Mouse (Mus musculus): Measurements from ENCODE around the gene Ptprc. TPM values are rescaled to one million over a fixed set of nuclear protein-coding genes. Genes with fewer than 3 reads are reported as not detected.

Gene Ptprc
- polyA plus RNA-seq, 1 experiment from 2014 or later = 7.4 TPM

GRCm38 (mm10) chr1:138173669-138174068 lies 1.8 kb downstream of the Ptprc start:
- Histone ChIP-seq H3K4me1 (no peaks in the 10 kb centered on the region), H3K4me3 (no peak overlapping the region), H3K9me3 (no peaks in the 10 kb centered on the region), H3K27ac (no peak overlapping the region), H3K9ac (no peak overlapping the region), H3K36me3 (no peaks in the 10 kb centered on the region), H3K4me2 (no peak overlapping the region), H3K27me3 (no peaks in the 10 kb centered on the region)
- WGBS = 75% methylated on average over 6 of the region's 6 CpGs
- ATAC-seq (ENCODE audit: borderline replicate concordance, extremely low read depth, low FRiP score, low TSS enrichment) = no peak

- Histone ChIP-seq H3K27ac (no peak overlapping the region), H3K4me3 (no peak overlapping the region), H3K27me3 (no peaks in the 10 kb centered on the region), H3K9me3 (no peaks in the 10 kb centered on the region), H3K4me2 (no peak overlapping the region), H3K9ac (no peak overlapping the region), H3K36me3 (no peaks in the 10 kb centered on the region), H3K4me1 (no peaks in the 10 kb centered on the region)
- 59% methylated on average over 3 of the region's 3 CpGs for WGBS
- no peak for ATAC-seq (ENCODE audit: borderline replicate concordance, extremely low read depth, low FRiP score, low TSS enrichment)
Observed at GRCm38 (mm10) chr1:138172547-138172946, 3.0 kb downstream of the Ptprc start.

- ATAC-seq (ENCODE audit: borderline replicate concordance, extremely low read depth, low FRiP score, low TSS enrichment) = no peak
- Histone ChIP-seq H3K27me3 (no peaks in the 10 kb centered on the region), H3K9ac (no peak overlapping the region), H3K36me3 (no peaks in the 10 kb centered on the region), H3K4me3 (no peak overlapping the region), H3K9me3 (no peaks in the 10 kb centered on the region), H3K4me2 (no peak overlapping the region), H3K4me1 (no peaks in the 10 kb centered on the region), H3K27ac (no peak overlapping the region)
- WGBS = 74% methylated on average over 4 of the region's 4 CpGs
Observed at GRCm38 (mm10) chr1:138172096-138172495, 3.4 kb downstream of the Ptprc start.

- Histone ChIP-seq H3K4me1 (no peaks in the 10 kb centered on the region), H3K9ac (no peak overlapping the region), H3K4me2 (no peak overlapping the region), H3K27me3 (no peaks in the 10 kb centered on the region), H3K36me3 (no peaks in the 10 kb centered on the region), H3K9me3 (no peaks in the 10 kb centered on the region), H3K27ac (no peak overlapping the region), H3K4me3 (no peak overlapping the region)
- 59% methylated on average over 5 of the region's 5 CpGs for WGBS
- no peak for ATAC-seq (ENCODE audit: borderline replicate concordance, extremely low read depth, low FRiP score, low TSS enrichment)
Observed at GRCm38 (mm10) chr1:138166233-138166771, 9.2 kb downstream of the Ptprc start.

- H3K27me3 ChIP-seq = no peaks in the 10 kb centered on the region
- H3K4me1 ChIP-seq = no peaks in the 10 kb centered on the region
- no peak overlapping the region for H3K4me2 ChIP-seq
- 77% methylated on average over 8 of the region's 8 CpGs for WGBS
- ATAC-seq (ENCODE audit: borderline replicate concordance, extremely low read depth, low FRiP score, low TSS enrichment) = no peak
- H3K9ac ChIP-seq = no peak overlapping the region
- no peak overlapping the region for H3K27ac ChIP-seq
- no peaks in the 10 kb centered on the region for H3K36me3 ChIP-seq
- no peaks in the 10 kb centered on the region for H3K9me3 ChIP-seq
- no peak overlapping the region for H3K4me3 ChIP-seq
Observed at GRCm38 (mm10) chr1:138162638-138163037, 12.9 kb downstream of the Ptprc start.

- no peaks in the 10 kb centered on the region for H3K4me1 ChIP-seq
- no peaks in the 10 kb centered on the region for H3K27me3 ChIP-seq
- H3K9me3 ChIP-seq = no peaks in the 10 kb centered on the region
- H3K4me2 ChIP-seq = no peak overlapping the region
- no peak overlapping the region for H3K9ac ChIP-seq
- no peaks in the 10 kb centered on the region for H3K36me3 ChIP-seq
- ATAC-seq (ENCODE audit: borderline replicate concordance, extremely low read depth, low FRiP score, low TSS enrichment) = no peak
- no peak overlapping the region for H3K27ac ChIP-seq
- 88% methylated on average over 2 of the region's 2 CpGs for WGBS
- no peak overlapping the region for H3K4me3 ChIP-seq
Observed at GRCm38 (mm10) chr1:138158921-138159320, 16.6 kb downstream of the Ptprc start.

GRCm38 (mm10) chr1:138158236-138158635 lies 17.3 kb downstream of the Ptprc start:
- Histone ChIP-seq H3K4me1 (no peaks in the 10 kb centered on the region), H3K9ac (no peak overlapping the region), H3K4me2 (no peak overlapping the region), H3K9me3 (no peaks in the 10 kb centered on the region), H3K4me3 (no peak overlapping the region), H3K27ac (no peak overlapping the region), H3K27me3 (no peaks in the 10 kb centered on the region), H3K36me3 (no peaks in the 10 kb centered on the region)
- ATAC-seq (ENCODE audit: borderline replicate concordance, extremely low read depth, low FRiP score, low TSS enrichment) = no peak
- 78% methylated on average over 3 of the region's 3 CpGs for whole genome bisulfite sequencing

- WGBS = 58% methylated on average over 2 of the region's 2 CpGs
- Histone ChIP-seq H3K4me3 (no peak overlapping the region), H3K27ac (no peak overlapping the region), H3K4me2 (no peak overlapping the region), H3K9ac (no peak overlapping the region), H3K27me3 (no peaks in the 10 kb centered on the region), H3K9me3 (no peaks in the 10 kb centered on the region), H3K36me3 (no peaks in the 10 kb centered on the region), H3K4me1 (no peaks in the 10 kb centered on the region)
- no peak for ATAC-seq (ENCODE audit: borderline replicate concordance, extremely low read depth, low FRiP score, low TSS enrichment)
Observed at GRCm38 (mm10) chr1:138157709-138158108, 17.8 kb downstream of the Ptprc start.

- H3K27ac ChIP-seq = no peak overlapping the region
- H3K27me3 ChIP-seq = no peaks in the 10 kb centered on the region
- ATAC-seq (ENCODE audit: borderline replicate concordance, extremely low read depth, low FRiP score, low TSS enrichment) = no peak
- H3K36me3 ChIP-seq = no peaks in the 10 kb centered on the region
- H3K9ac ChIP-seq = no peak overlapping the region
- H3K4me3 ChIP-seq = no peak overlapping the region
- no peak overlapping the region for H3K4me2 ChIP-seq
- H3K4me1 ChIP-seq = no peaks in the 10 kb centered on the region
- H3K9me3 ChIP-seq = no peaks in the 10 kb centered on the region
- 73% methylated on average over 3 of the region's 3 CpGs for WGBS
Observed at GRCm38 (mm10) chr1:138157008-138157407, 18.5 kb downstream of the Ptprc start.

GRCm38 (mm10) chr1:138154185-138154785 lies 21.2 kb downstream of the Ptprc start:
- Histone ChIP-seq H3K9me3 (no peaks in the 10 kb centered on the region), H3K9ac (no peak overlapping the region), H3K27ac (no peak overlapping the region), H3K36me3 (no peaks in the 10 kb centered on the region), H3K4me2 (no peak overlapping the region), H3K27me3 (no peaks in the 10 kb centered on the region), H3K4me1 (no peaks in the 10 kb centered on the region), H3K4me3 (no peak overlapping the region)
- no peak for ATAC-seq (ENCODE audit: borderline replicate concordance, extremely low read depth, low FRiP score, low TSS enrichment)
- 57% methylated on average over 1 of the region's 1 CpGs for WGBS

GRCm38 (mm10) chr1:138153126-138153525 lies 22.4 kb downstream of the Ptprc start:
- Histone ChIP-seq H3K27me3 (no peaks in the 10 kb centered on the region), H3K4me3 (no peak overlapping the region), H3K4me1 (no peaks in the 10 kb centered on the region), H3K4me2 (no peak overlapping the region), H3K9me3 (no peaks in the 10 kb centered on the region), H3K36me3 (no peaks in the 10 kb centered on the region), H3K9ac (no peak overlapping the region), H3K27ac (no peak overlapping the region)
- peak; percentile 46; the same call in 1 of the 2 replicates for ATAC-seq (ENCODE audit: borderline replicate concordance, extremely low read depth, low FRiP score, low TSS enrichment)
- 46% methylated on average over 4 of the region's 4 CpGs for WGBS

GRCm38 (mm10) chr1:138148844-138149243 lies 26.7 kb downstream of the Ptprc start:
- H3K4me2 ChIP-seq = no peak overlapping the region
- no peak overlapping the region for H3K4me3 ChIP-seq
- H3K36me3 ChIP-seq = no peaks in the 10 kb centered on the region
- no peaks in the 10 kb centered on the region for H3K4me1 ChIP-seq
- no peaks in the 10 kb centered on the region for H3K9me3 ChIP-seq
- H3K27me3 ChIP-seq = no peaks in the 10 kb centered on the region
- 57% methylated on average over 4 of the region's 4 CpGs for WGBS
- H3K9ac ChIP-seq = no peak overlapping the region
- no peak for ATAC-seq (ENCODE audit: borderline replicate concordance, extremely low read depth, low FRiP score, low TSS enrichment)
- H3K27ac ChIP-seq = no peak overlapping the region

- H3K27ac ChIP-seq = no peak overlapping the region
- no peak overlapping the region for H3K9ac ChIP-seq
- no peaks in the 10 kb centered on the region for H3K9me3 ChIP-seq
- H3K4me3 ChIP-seq = no peak overlapping the region
- H3K4me2 ChIP-seq = no peak overlapping the region
- ATAC-seq (ENCODE audit: borderline replicate concordance, extremely low read depth, low FRiP score, low TSS enrichment) = no peak
- 56% methylated on average over 2 of the region's 2 CpGs for WGBS
- no peaks in the 10 kb centered on the region for H3K36me3 ChIP-seq
- no peaks in the 10 kb centered on the region for H3K27me3 ChIP-seq
- H3K4me1 ChIP-seq = no peaks in the 10 kb centered on the region
Observed at GRCm38 (mm10) chr1:138145571-138145970, 29.9 kb downstream of the Ptprc start.

Data from lung, embryonic 15.5 days (tissue).